Mouse (Mus musculus): ENCODE data around the gene Prdx6.

- TF ChIP-seq CTCF (IDR thresholded peaks at IDR 0.05; ENCODE audit: low read depth) (no peak), EP300 (IDR thresholded peaks at IDR 0.05; ENCODE audit: low read depth) (no peak)
Measured at GRCm38 (mm10) chr1:161237750-161238149, 13.3 kb downstream of the Prdx6 start.

Measured in heart, postnatal 0 days (tissue).